Mouse (Mus musculus) inflammation-experienced regulatory T-cells, adult 6 months (primary cell): ENCODE data around the gene Sostdc1. TPM values are rescaled to one million over a fixed set of nuclear protein-coding genes. Genes with fewer than 3 reads are reported as not detected.

Experiments
- polyA plus RNA-seq, 3 experiments: library from polyadenylated mRNA; unstranded; fragments of 100-300 nt; shearing (Covaris generic); gene quantifications; one replicate each; pipeline ENCODE4 v1.2.1; 2017

Sostdc1 gene
- polyA plus RNA-seq, 3 experiments from 2014 or later = 6.9 to 75.9 (median 74.3) TPM

Other genes with a start within 250 kb of the Sostdc1 start
- gene Ankmy2, start 157.0 kb upstream of the Sostdc1 start, polyA plus RNA-seq = 10 to 100 TPM; 37.6 to 51.3 (median 47.3) TPM
- gene Bzw2, start 156.1 kb upstream of the Sostdc1 start, polyA plus RNA-seq = 100 to 1,000 TPM; 133 to 204 (median 162) TPM
- gene Lrrc72, start 60.7 kb upstream of the Sostdc1 start, polyA plus RNA-seq = under 1 TPM in 1 of 3 experiments, not detected in 2; 0.54 TPM
- gene Ispd, start 67.3 kb downstream of the Sostdc1 start, polyA plus RNA-seq = 1 to 10 TPM; 1.7 to 7.2 (median 6.5) TPM
- under 1 TPM in 1 of 3 experiments, not detected in 2; 0.75 TPM for gene D630036H23Rik, start 68.0 kb downstream of the Sostdc1 start, polyA plus RNA-seq